Mouse (Mus musculus) liver, embryonic 16.5 days (tissue): Measurements from ENCODE around the gene Snx33. TPM values are rescaled to one million over a fixed set of nuclear protein-coding genes. Genes with fewer than 3 reads are reported as not detected.
"Not testable (repeated sequence)": the region's sequence is repeated elsewhere in the genome, so short reads cannot be mapped to it uniquely, and the experiment has no call there.

ENCODE experiments used
- ATAC-seq: fragments of 200-750 bp; cut with Nextera tagmentation; 2 replicates; pipeline ENCODE4 v1.8.0; 2017; ENCODE audit warnings: low read depth, mild to moderate bottlenecking, moderate number of reproducible peaks, moderate library complexity
- H3K27ac ChIP-seq: fragments of 300-500 bp; sonication (generic); 2 replicates; pipeline ENCODE4 v1.5.1; 2014; ENCODE audit warnings: mild to moderate bottlenecking, low read length
- H3K27me3 ChIP-seq: fragments of 300-500 bp; sonication (generic); 2 replicates; pipeline ENCODE4 v1.6.1; 2014; ENCODE audit warnings: low read depth, low read length, mixed read lengths; ENCODE audit not compliant: control insufficient read depth, insufficient read depth
- H3K36me3 ChIP-seq: fragments of 300-500 bp; sonication (generic); 2 replicates; pipeline ENCODE4 v1.6.1; 2014; ENCODE audit warnings: mild to moderate bottlenecking; ENCODE audit not compliant: control insufficient read depth, insufficient read depth
- H3K4me1 ChIP-seq: fragments of 300-500 bp; sonication (generic); 2 replicates; pipeline ENCODE4 v1.6.1; 2014; ENCODE audit warnings: low read depth, low read length, mixed read lengths; ENCODE audit not compliant: control insufficient read depth
- H3K4me2 ChIP-seq: fragments of 300-500 bp; sonication (generic); 2 replicates; pipeline ENCODE4 v1.6.1; 2014; ENCODE audit warnings: low read depth, low read length, mixed read lengths
- H3K4me3 ChIP-seq: fragments of 300-500 bp; sonication (generic); 2 replicates; pipeline ENCODE4 v1.5.1; 2014; ENCODE audit warnings: low read depth, mild to moderate bottlenecking, low read length
- H3K9ac ChIP-seq: fragments of 300-500 bp; sonication (generic); 2 replicates; pipeline ENCODE4 v1.6.1; 2014; ENCODE audit warnings: low read depth, low read length
- H3K9me3 ChIP-seq: fragments of 300-500 bp; sonication (generic); replicated peaks from 2 replicates; pipeline ENCODE4 v1.6.1; 2016; ENCODE audit warnings: low read length; ENCODE audit not compliant: control insufficient read depth
- WGBS: fragments of 180-500 bp; shearing (Covaris S2); extraction: QIAGEN DNeasy Blood & Tissue Kit; methylation state at CpG from one replicate; pipeline ENCODE4 v1.1.7; 2014; ENCODE audit not compliant: insufficient replicate concordance; 5-methylcytosine and 5-hydroxymethylcytosine counted together
- polyA plus RNA-seq: library from polyadenylated mRNA; unstranded; fragments of >200 nt; fragmentation: Nextera tagmentation; extraction: Ambion mirVana; gene quantifications from 2 replicates; pipeline ENCODE4 v1.2.1, GENCODE M21; 2015

Snx33 gene
- polyA plus RNA-seq, 1 experiment from 2014 or later: 1.9 TPM

- H3K4me2 ChIP-seq: no peak overlapping the region
- no peak overlapping the region for H3K9ac ChIP-seq
- WGBS: 81% methylated on average over 13 of the region's 13 CpGs
Measured at GRCm38 (mm10) chr9:56918466-56918865, 9.7 kb downstream of the Snx33 start.

GRCm38 (mm10) chr9:56917131-56917530 lies 11.0 kb downstream of the Snx33 start:
- no peak for ATAC-seq
- no peaks in the 10 kb centered on the region for H3K9me3 ChIP-seq
- WGBS: 62% methylated on average over 2 of the region's 2 CpGs
- H3K4me2 ChIP-seq: no peak overlapping the region
- H3K27ac ChIP-seq: no peak overlapping the region
- no peak overlapping the region for H3K4me3 ChIP-seq
- H3K9ac ChIP-seq: no peak overlapping the region
- no peaks in the 10 kb centered on the region for H3K27me3 ChIP-seq
- 0 out of 2 replicates have a peak, but pooled peaks cover 5% of the 10 kb centered on the region for H3K36me3 ChIP-seq
- no peaks in the 10 kb centered on the region for H3K4me1 ChIP-seq

More at GRCm38 (mm10) chr9:56918466-56918865, 9.7 kb downstream of the Snx33 start:
- no peaks in the 10 kb centered on the region for H3K4me1 ChIP-seq
- H3K27me3 ChIP-seq: no peaks in the 10 kb centered on the region
- H3K27ac ChIP-seq: no peak overlapping the region
- 0 out of 2 replicates have a peak, but pooled peaks cover 5% of the 10 kb centered on the region for H3K36me3 ChIP-seq
- no peak overlapping the region for H3K4me3 ChIP-seq
- no peak for ATAC-seq
- no peaks in the 10 kb centered on the region for H3K9me3 ChIP-seq

GRCm38 (mm10) chr9:56915695-56916410 lies 12.3 kb downstream of the Snx33 start:
- H3K4me3 ChIP-seq: no peak overlapping the region
- H3K27me3 ChIP-seq: no peaks in the 10 kb centered on the region
- H3K27ac ChIP-seq: no peak overlapping the region
- no peaks in the 10 kb centered on the region for H3K9me3 ChIP-seq
- no peak for ATAC-seq
- 53% methylated on average over 5 of the region's 5 CpGs for WGBS
- no peaks in the 10 kb centered on the region for H3K4me1 ChIP-seq
- H3K4me2 ChIP-seq: no peak overlapping the region
- H3K9ac ChIP-seq: no peak overlapping the region
- no peaks in the 10 kb centered on the region for H3K36me3 ChIP-seq

- ATAC-seq: no peak
- WGBS: 80% methylated on average over 1 of the region's 1 CpGs
- Histone ChIP-seq H3K36me3 (no peaks in the 10 kb centered on the region), H3K4me3 (no peak overlapping the region), H3K9ac (no peak overlapping the region), H3K27me3 (no peaks in the 10 kb centered on the region), H3K4me2 (no peak overlapping the region), H3K9me3 (no peaks in the 10 kb centered on the region), H3K4me1 (no peaks in the 10 kb centered on the region), H3K27ac (no peak overlapping the region)
Measured at GRCm38 (mm10) chr9:56915116-56915515, 13.1 kb downstream of the Snx33 start.

- ATAC-seq: no peak
- no peaks in the 10 kb centered on the region for H3K27me3 ChIP-seq
- H3K9ac ChIP-seq: no peak overlapping the region
- no peak overlapping the region for H3K4me3 ChIP-seq
- H3K9me3 ChIP-seq: no peaks in the 10 kb centered on the region
- no peak overlapping the region for H3K4me2 ChIP-seq
- H3K4me1 ChIP-seq: no peaks in the 10 kb centered on the region; the same call in 1 of the 2 replicates
- no peaks in the 10 kb centered on the region for H3K36me3 ChIP-seq
- no peak overlapping the region for H3K27ac ChIP-seq
- 65% methylated on average over 9 of the region's 9 CpGs for WGBS
Measured at GRCm38 (mm10) chr9:56913991-56914390, 14.2 kb downstream of the Snx33 start.

GRCm38 (mm10) chr9:56911017-56911416 lies 17.2 kb downstream of the Snx33 start:
- Histone ChIP-seq H3K27me3 (no peaks in the 10 kb centered on the region), H3K27ac (no peak overlapping the region), H3K4me3 (no peak overlapping the region), H3K36me3 (no peaks in the 10 kb centered on the region), H3K9ac (no peak overlapping the region), H3K4me2 (no peak overlapping the region), H3K4me1 (no peaks in the 10 kb centered on the region; the same call in 1 of the 2 replicates), H3K9me3 (no peaks in the 10 kb centered on the region)
- WGBS: 39% methylated on average over 1 of the region's 1 CpGs
- ATAC-seq: peak; percentile 35; the same call in 1 of the 2 replicates

- not testable (repeated sequence) for H3K27ac ChIP-seq, H3K27me3 ChIP-seq, H3K9me3 ChIP-seq, H3K4me3 ChIP-seq, H3K9ac ChIP-seq, H3K36me3 ChIP-seq, ATAC-seq, H3K4me1 ChIP-seq, H3K4me2 ChIP-seq
- WGBS: 29% methylated on average over 4 of the region's 4 CpGs
Measured at GRCm38 (mm10) chr9:56909991-56910390, 18.2 kb downstream of the Snx33 start.

GRCm38 (mm10) chr9:56907549-56907948 lies 20.6 kb downstream of the Snx33 start:
- Histone ChIP-seq H3K27ac (no peak overlapping the region), H3K9me3 (no peaks in the 10 kb centered on the region), H3K27me3 (no peaks in the 10 kb centered on the region), H3K4me2 (no peak overlapping the region), H3K4me3 (no peak overlapping the region), H3K36me3 (no peaks in the 10 kb centered on the region), H3K4me1 (no peaks in the 10 kb centered on the region; the same call in 1 of the 2 replicates), H3K9ac (no peak overlapping the region)
- ATAC-seq: no peak
- WGBS: 61% methylated on average over 9 of the region's 9 CpGs

GRCm38 (mm10) chr9:56903662-56904061 lies 24.5 kb downstream of the Snx33 start:
- Histone ChIP-seq H3K4me2 (no peak overlapping the region), H3K9ac (no peak overlapping the region), H3K4me1 (no peaks in the 10 kb centered on the region), H3K4me3 (no peak overlapping the region), H3K27me3 (no peaks in the 10 kb centered on the region), H3K9me3 (no peaks in the 10 kb centered on the region), H3K36me3 (no peaks in the 10 kb centered on the region), H3K27ac (no peak overlapping the region)
- ATAC-seq: no peak
- 36% methylated on average over 3 of the region's 3 CpGs for WGBS
